Mouse (Mus musculus): Measurements from ENCODE around the gene Acot11. TPM values are rescaled to one million over a fixed set of nuclear protein-coding genes. Genes with fewer than 3 reads are reported as not detected.
A peak's percentile ranks its signal among the peaks of the same experiment; 100 is the strongest.

The Acot11 gene
- polyA plus RNA-seq, 1 experiment from 2014 or later: 3.5 TPM

DNA sequence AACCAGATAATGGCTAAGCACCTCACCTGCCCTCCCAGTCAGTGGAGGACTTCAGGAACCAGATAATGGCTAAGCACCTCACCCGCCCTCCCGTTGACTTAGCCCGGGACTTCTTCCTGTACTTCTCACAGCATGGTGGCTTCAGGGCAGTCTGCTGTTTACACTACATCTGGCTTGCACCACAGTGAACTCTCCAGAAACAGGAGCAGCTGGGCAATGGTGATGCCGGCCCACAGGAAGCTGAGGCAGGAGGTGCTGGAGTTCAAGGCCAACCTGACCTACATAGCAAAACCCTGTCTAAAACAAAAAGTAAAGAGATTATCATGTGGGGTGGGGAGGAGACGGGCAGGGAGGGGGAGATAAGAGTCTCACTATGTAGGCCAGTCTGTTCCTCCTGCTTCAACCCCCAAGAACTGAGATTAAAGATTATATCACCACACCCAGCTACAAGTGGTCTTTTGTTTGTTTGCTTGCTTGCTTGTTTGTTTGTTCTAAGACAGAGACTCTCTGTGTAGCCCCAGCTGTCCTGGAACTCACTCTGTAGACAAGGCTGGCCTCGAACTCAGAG is 25.8 kb upstream of the Acot11 start:
- WGBS: 39% methylated on average over 6 of the region's 6 CpGs
- peaks cover 34% of the 10 kb centered on the region for H3K4me1 ChIP-seq
- DNase-seq (ENCODE audit: low spot score): no peak
- H3K27ac ChIP-seq: 0 out of 2 replicates have a peak overlapping the region, but pooled peaks have one; percentile 4
- H3K27me3 ChIP-seq (ENCODE audit: insufficient read depth, poor library complexity, severe bottlenecking): peaks cover 39% of the 10 kb centered on the region
- no peak overlapping the region for H3K4me3 ChIP-seq
- H3K36me3 ChIP-seq: no peaks in the 10 kb centered on the region
- no peaks in the 10 kb centered on the region for H3K9me3 ChIP-seq

DNA sequence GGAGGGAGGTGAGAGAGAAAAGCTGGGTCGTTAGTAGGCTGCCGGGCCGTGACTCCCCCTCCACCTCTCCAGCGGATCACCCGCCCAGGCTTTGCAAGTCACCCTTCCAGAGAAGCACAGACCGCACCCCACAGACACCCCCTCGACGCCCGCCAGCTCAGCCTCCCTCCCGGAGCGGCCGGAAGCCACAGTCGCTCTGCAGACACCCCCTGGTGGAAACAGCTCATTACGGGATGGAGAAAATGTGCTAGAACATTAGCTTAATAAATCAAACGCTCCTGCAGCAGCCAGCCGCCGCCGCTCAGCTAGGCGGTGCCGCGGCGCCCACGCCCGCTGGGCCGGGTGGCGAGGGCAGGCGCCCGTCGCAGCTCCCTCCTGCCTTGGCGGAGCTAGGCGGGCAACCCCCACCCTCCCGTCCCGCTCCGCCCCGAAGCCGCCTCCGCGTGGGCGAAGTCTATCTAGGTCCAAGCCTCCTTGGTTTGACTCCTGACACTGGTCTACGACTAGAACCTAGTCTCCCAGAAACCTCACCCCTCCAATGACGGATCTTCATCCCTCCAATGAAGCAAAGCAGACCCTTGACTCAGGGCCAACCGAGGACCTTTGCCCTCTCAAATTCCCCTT is 23.1 kb upstream of the Acot11 start:
- Histone ChIP-seq H3K27me3 (ENCODE audit: insufficient read depth, poor library complexity, severe bottlenecking) (peaks cover 50% of the 10 kb centered on the region), H3K27ac (peak overlapping the region; percentile 72), H3K4me1 (peaks cover 38% of the 10 kb centered on the region), H3K9me3 (no peaks in the 10 kb centered on the region), H3K4me3 (peak overlapping the region; percentile 62), H3K36me3 (no peaks in the 10 kb centered on the region)
- WGBS: under 1% methylated on average over 42 of the region's 42 CpGs
- peak; percentile 89 for DNase-seq (ENCODE audit: low spot score)

DNA sequence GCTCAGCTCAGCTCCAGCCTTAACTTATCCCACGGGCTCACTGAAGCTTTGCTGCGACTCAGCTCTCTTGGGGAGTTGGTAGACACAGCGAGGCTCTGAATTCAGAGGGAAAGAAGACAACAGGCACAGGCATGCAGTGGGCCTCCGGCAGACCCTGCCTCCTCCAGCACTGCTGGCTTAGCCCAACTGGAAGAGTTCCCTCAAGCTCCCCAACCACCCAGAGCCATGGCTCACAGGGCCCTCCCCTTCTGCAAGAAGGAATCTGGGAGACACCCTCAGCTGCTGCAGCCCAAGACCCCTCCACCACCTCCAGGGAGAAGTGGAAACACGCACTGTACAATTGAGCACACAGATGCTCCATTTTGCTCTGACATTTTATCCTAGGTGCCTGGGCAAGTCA is 20.4 kb upstream of the Acot11 start:
- Histone ChIP-seq H3K27ac (no peak overlapping the region), H3K27me3 (ENCODE audit: insufficient read depth, poor library complexity, severe bottlenecking) (peaks cover 50% of the 10 kb centered on the region), H3K9me3 (no peaks in the 10 kb centered on the region), H3K4me1 (peaks cover 30% of the 10 kb centered on the region), H3K36me3 (no peaks in the 10 kb centered on the region), H3K4me3 (no peak overlapping the region)
- 62% methylated on average over 5 of the region's 5 CpGs for WGBS
- no peak for DNase-seq (ENCODE audit: low spot score)

DNA sequence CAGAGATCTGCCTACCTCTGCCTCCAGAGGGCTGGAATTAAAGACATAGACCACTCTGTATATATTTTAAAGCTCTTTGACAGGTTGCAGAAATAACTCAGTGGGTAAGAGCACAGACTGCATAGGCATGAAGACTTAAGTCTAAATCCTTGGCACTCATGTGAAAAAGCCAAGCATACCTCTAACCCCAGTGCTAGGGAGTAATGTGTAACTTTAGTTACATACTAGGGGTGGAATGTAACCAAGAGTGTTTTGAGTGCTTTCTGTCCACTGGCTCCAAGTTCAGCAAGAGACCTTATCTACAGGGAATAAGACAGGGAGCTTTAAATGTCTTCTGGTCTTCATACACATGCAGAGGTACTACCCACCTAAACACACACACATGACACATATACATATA is 14.6 kb upstream of the Acot11 start:
- H3K27me3 ChIP-seq (ENCODE audit: insufficient read depth, poor library complexity, severe bottlenecking): no peaks in the 10 kb centered on the region
- H3K36me3 ChIP-seq: no peaks in the 10 kb centered on the region
- no peak overlapping the region for H3K27ac ChIP-seq
- H3K4me1 ChIP-seq: no peaks in the 10 kb centered on the region
- no peak for DNase-seq (ENCODE audit: low spot score)
- no peak overlapping the region for H3K4me3 ChIP-seq
- no peaks in the 10 kb centered on the region for H3K9me3 ChIP-seq

DNA sequence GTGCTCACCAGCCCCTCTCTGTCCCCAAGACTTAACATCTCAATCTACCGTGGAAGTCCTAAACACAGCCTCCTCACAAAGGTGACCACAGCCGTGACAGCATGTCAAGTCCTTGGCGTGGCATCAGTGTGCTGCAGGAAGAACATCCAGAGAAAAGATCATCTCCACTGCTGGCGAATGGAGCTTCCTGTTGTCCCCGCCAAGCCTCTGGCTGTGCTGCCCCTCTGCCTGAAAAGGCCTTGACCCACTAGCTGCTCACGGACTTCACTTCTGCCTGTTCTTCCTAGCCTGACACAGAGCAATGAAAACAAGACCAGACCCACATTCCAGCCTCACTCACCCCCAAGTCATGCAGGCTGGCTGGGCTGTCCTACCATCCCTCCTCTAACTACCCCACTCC is 13.5 kb upstream of the Acot11 start:
- Histone ChIP-seq H3K9me3 (no peaks in the 10 kb centered on the region), H3K4me3 (no peak overlapping the region), H3K36me3 (no peaks in the 10 kb centered on the region), H3K27ac (no peak overlapping the region), H3K27me3 (ENCODE audit: insufficient read depth, poor library complexity, severe bottlenecking) (no peaks in the 10 kb centered on the region), H3K4me1 (no peaks in the 10 kb centered on the region)
- 58% methylated on average over 6 of the region's 6 CpGs for WGBS
- no peak for DNase-seq (ENCODE audit: low spot score)

GRCm38 (mm10) chr4:106817017-106817416 is 12.2 kb upstream of the Acot11 start:
- H3K4me3 ChIP-seq: no peak overlapping the region
- DNase-seq (ENCODE audit: low spot score): no peak
- H3K4me1 ChIP-seq: no peaks in the 10 kb centered on the region
- no peak overlapping the region for H3K27ac ChIP-seq
- no peaks in the 10 kb centered on the region for H3K9me3 ChIP-seq
- H3K27me3 ChIP-seq (ENCODE audit: insufficient read depth, poor library complexity, severe bottlenecking): no peaks in the 10 kb centered on the region
- WGBS: 76% methylated on average over 4 of the region's 4 CpGs
- H3K36me3 ChIP-seq: no peaks in the 10 kb centered on the region

DNA sequence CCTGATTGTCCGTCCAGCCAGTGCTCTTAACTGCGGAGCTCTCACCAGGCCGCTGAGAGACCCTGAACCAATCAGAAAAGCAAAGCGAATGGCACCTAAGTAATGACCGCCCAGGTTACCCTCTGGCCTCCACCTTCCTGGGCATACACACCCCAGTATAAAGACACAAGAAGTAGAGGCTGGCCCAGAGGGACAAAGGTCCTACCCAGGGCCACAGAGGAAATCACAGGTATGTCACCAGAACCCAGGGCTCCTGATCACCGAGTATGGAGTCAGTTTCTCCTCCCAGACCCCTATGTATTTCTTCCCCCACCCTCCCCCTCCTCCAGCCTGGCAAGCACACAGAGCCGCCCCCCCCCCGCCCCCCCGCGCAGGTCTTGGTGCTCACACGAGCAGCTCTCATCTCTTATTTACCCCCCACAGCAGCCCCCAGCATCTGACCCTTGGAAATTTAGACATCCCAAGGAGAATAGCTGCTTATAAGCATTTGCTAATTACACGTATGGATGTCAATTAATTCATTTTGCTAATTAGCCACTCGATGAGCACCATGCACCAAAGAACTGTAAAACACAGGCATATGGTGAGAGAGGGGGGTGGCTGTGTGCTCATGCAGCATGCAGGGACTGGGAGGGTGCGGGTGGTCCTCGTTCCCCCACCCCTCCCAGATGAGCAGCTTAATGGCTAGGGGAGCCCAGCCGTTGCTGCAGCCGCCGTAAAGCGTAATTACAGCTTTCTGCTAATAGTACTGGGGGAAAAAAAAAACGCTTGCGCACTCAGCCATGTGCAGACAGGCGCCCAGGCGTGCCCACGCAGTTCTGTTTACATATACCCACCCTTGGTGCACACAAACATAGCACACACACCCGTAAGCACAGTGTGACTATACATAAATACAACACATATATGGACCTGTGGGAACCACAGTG is 10.9 kb upstream of the Acot11 start:
- Histone ChIP-seq H3K9me3 (no peaks in the 10 kb centered on the region), H3K27me3 (ENCODE audit: insufficient read depth, poor library complexity, severe bottlenecking) (no peaks in the 10 kb centered on the region), H3K27ac (no peak overlapping the region), H3K4me1 (no peaks in the 10 kb centered on the region), H3K36me3 (no peaks in the 10 kb centered on the region), H3K4me3 (no peak overlapping the region)
- no peak for DNase-seq (ENCODE audit: low spot score)
- 74% methylated on average over 25 of the region's 25 CpGs for whole genome bisulfite sequencing

- no peak overlapping the region for H3K27ac ChIP-seq
- H3K9me3 ChIP-seq: no peaks in the 10 kb centered on the region
- H3K27me3 ChIP-seq (ENCODE audit: insufficient read depth, poor library complexity, severe bottlenecking): no peaks in the 10 kb centered on the region
- no peak overlapping the region for H3K4me3 ChIP-seq
- WGBS: 83% methylated on average over 8 of the region's 8 CpGs
- DNase-seq (ENCODE audit: low spot score): no peak
- 0 out of 2 replicates have a peak, but pooled peaks cover under 1% of the 10 kb centered on the region for H3K4me1 ChIP-seq
- no peaks in the 10 kb centered on the region for H3K36me3 ChIP-seq
Measured at GRCm38 (mm10) chr4:106811162-106811561, 6.4 kb upstream of the Acot11 start.

- Histone ChIP-seq H3K9me3 (no peaks in the 10 kb centered on the region), H3K27ac (no peak overlapping the region), H3K4me3 (no peak overlapping the region), H3K4me1 (peaks cover 9% of the 10 kb centered on the region), H3K36me3 (no peaks in the 10 kb centered on the region), H3K27me3 (ENCODE audit: insufficient read depth, poor library complexity, severe bottlenecking) (0 out of 2 replicates have a peak, but pooled peaks cover 9% of the 10 kb centered on the region)
- WGBS: 81% methylated on average over 6 of the region's 6 CpGs
- no peak for DNase-seq (ENCODE audit: low spot score)
Measured at GRCm38 (mm10) chr4:106810039-106810438, 5.2 kb upstream of the Acot11 start.

DNA sequence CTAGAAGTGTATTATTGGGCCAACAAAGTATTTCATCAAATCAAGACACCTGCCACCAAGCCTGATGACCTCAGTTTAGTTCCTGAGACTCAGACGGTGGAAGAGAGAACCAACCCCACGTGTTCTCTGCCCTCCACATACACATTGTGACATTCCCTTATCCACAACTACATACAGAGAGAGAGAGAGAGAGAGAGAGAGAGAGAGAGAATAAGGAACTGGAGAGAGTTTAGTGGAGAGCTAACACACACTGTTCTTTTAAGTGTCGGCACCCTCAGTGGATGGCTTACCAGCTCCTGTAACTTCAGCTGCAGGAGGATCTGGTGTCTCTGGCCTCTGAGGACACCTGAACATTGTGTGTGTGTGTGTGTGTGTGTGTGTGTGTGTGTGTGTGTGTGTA is 2.5 kb upstream of the Acot11 start:
- no peaks in the 10 kb centered on the region for H3K36me3 ChIP-seq
- peaks cover 22% of the 10 kb centered on the region for H3K4me1 ChIP-seq
- no peak overlapping the region for H3K4me3 ChIP-seq
- H3K27ac ChIP-seq: no peak overlapping the region
- no peak for DNase-seq (ENCODE audit: low spot score)
- H3K27me3 ChIP-seq (ENCODE audit: insufficient read depth, poor library complexity, severe bottlenecking): peaks cover 22% of the 10 kb centered on the region; the same call in 1 of the 2 replicates
- 77% methylated on average over 3 of the region's 3 CpGs for WGBS
- H3K9me3 ChIP-seq: no peaks in the 10 kb centered on the region

DNA sequence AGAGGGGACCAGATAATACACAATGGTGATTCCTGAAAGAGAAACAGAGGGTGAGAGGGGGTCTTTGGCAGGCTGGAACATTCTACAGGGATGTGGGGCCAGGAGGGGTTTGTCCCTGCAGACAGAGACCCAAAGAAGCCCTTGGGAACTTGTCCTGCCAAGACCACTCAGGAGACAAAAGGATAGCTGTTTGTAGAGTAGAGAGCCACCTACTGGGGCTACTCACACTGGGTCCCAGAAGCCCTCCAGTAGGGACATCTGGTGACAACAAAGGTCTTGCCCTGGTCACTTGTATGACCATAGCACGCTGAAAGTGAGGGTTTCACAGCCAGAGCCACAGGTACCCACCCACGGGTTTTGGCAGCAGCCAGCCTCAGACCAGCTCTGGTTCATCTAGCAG is 1.1 kb upstream of the Acot11 start:
- Histone ChIP-seq H3K27ac (no peak overlapping the region), H3K9me3 (no peaks in the 10 kb centered on the region), H3K36me3 (no peaks in the 10 kb centered on the region), H3K4me1 (peaks cover 22% of the 10 kb centered on the region), H3K27me3 (ENCODE audit: insufficient read depth, poor library complexity, severe bottlenecking) (peaks cover 22% of the 10 kb centered on the region; the same call in 1 of the 2 replicates), H3K4me3 (no peak overlapping the region)
- DNase-seq (ENCODE audit: low spot score): peak; percentile 72
- 41% methylated on average over 2 of the region's 2 CpGs for WGBS

- Histone ChIP-seq H3K9me3 (no peaks in the 10 kb centered on the region), H3K27me3 (ENCODE audit: insufficient read depth, poor library complexity, severe bottlenecking) (peaks cover 22% of the 10 kb centered on the region; the same call in 1 of the 2 replicates), H3K4me1 (peaks cover 33% of the 10 kb centered on the region), H3K36me3 (no peaks in the 10 kb centered on the region), H3K4me3 (peak overlapping the region; percentile 59), H3K27ac (peak overlapping the region; percentile 85)
- 22% methylated on average over 16 of the region's 16 CpGs for WGBS
- DNase-seq (ENCODE audit: low spot score): peak; percentile 90
Measured at GRCm38 (mm10) chr4:106804201-106804909, 443 bp downstream of the Acot11 start.
